Mouse (Mus musculus) spleen, postnatal 10 days (tissue): ENCODE measurements around the gene Aatk.
A peak's percentile ranks its signal among the peaks of the same experiment; 100 is the strongest.

Experiments
- DNase-seq, 2 experiments: peaks; one replicate each; pipeline ENCODE4 v3.0.0; 2021 to 2022; ENCODE audit warnings: low spot score in 2 of 2

Gene Aatk

DNA sequence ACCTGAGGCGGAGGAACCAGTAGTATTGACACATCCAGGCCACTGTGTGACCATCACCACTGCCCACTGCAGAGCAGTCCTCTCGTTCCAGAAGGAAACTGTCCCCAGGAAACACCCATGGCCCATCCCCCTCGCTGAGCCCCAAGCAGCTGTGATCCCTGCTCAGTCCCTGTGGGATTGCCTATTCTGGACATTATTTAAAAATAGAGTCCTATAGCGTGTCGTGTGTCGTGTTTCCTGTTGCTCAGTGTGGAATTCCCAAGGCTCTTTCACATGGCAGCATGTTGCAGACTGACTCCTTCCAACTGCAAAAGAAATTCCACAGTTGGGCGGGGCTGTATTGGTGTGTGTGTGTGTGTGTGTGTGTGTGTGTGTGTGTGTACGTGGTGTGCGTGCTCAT lies 5.3 kb upstream of the Aatk start:
- DNase-seq = no peak

- no peak for DNase-seq
These were observed 4.3 kb upstream of the Aatk start for GRCm38 (mm10) chr11:120051124-120051811.

DNA sequence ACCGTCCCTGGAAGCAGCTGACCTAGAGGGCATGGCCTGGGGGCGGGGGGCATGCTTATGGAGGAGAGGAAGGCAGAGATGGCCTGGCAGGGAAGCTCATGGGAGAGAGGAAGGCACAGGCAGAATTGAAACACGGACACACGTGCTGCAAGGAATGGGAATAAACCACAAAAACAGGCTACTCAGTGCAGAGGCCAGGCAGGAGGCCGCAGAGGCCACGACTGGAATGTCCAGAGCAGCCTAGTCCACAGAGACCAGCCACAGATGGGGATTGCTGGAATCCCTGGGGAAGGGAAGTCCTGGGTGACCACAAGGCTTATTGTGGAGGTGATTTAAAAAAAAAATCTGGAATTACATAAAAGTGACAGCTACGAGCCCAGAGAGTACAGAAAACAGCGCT lies 2.1 kb upstream of the Aatk start:
- no peak for DNase-seq

GRCm38 (mm10) chr11:120048252-120048556 lies 1.2 kb upstream of the Aatk start:
- no peak for DNase-seq

GRCm38 (mm10) chr11:120047531-120048251 lies 724 bp upstream of the Aatk start:
- DNase-seq = no peak

GRCm38 (mm10) chr11:120045839-120046552 lies 971 bp downstream of the Aatk start:
- DNase-seq = no peak

GRCm38 (mm10) chr11:120045341-120045740 lies 1.6 kb downstream of the Aatk start:
- DNase-seq = no peak

DNA sequence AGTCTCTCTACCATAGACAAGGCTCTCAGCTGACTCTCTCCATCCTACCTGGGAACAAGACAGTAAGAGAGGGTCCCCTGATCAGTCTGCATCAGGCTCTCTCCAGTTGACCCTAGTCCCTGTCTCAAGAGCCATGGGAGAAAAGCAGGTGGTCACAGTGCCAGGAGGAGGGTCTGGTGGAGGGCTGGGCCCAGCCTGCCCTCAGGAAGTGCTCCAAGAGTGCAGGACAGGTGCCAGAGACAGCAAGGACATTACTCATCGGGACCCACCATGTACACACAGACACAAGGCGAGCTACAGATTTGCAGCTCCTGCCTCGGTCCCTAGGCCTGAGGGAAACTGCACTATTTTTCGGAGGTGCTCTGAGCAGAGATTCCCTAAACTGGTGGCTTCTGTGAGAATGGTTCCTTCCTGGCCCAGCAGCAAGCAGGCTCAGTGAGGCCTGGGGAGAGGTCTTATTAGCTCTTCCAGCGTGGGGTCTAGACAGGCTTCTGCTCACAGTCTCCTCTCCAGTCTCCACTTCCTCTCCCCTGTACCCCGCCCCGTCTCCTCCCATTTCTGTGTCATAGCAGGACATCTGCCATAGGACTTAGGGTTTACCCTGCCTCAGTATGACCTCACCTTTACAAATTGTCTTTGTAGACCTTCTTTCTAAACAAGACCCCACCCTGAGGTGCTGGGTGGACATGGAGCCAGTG lies 4.7 kb downstream of the Aatk start:
- DNase-seq = no peak

DNA sequence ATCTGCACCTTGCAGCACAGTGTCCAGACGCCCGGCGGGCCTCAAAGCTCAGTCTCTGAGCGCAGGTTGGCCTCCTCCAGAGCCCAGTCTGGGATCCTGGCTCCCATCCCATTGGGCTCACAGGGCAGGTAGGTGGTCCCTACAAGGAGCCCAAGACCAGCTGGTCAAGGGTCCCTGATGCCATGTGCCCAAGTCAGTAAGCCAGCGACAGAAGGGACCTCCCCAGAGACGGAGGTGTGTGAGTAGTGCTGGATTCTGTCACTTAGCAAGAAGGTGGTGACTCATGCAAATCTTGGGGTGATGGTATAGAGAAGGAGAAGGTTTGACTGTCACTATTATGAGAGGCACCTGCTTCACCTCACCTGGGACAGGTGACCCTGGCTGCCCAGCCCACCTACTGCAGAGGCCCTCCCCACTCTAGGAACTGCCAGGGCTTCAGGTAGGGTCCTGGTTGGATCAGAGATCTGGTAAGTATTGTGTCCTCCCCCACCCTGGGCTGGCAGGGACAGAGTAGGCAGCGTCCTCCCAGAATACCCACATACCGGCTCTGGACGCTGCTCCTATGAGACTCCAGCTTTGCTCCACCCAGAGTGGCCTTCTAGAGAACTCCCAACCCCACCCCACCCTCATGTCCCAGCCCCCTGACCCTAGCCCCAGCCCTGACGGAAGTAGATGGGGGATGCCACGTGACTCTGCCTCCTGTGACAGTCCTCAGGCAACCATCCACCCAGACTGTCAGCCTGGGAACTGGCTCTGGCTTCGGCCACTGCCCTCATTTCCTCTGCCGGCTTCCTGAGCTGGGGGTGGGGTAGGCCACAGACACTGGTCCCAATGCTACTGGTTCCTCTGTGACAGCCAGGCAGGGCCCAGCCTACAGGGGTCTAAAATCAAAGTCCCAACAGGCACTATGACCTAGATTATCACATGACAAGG lies 5.5 kb downstream of the Aatk start:
- peak in 1 of 2 experiments; percentile 54 for DNase-seq

DNA sequence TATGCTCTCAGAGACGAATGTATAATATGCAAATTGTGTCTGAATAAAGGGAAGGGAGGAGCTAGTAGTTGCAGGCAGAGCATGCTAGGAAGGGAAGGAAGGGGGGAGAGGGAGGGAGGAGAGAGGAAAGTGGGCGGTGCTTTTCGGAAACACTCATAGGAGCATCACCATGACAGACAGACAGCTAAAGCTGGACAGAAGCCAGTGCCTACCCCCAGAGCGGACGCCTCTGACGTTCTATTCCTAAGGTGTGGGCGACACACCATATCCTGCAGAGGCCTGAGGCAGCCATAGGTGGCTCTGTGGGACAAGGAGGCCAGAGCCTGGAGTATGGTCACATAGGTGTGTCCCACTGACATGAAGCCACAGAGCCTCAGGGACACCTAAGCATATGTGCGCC lies 6.5 kb downstream of the Aatk start:
- DNase-seq = no peak

GRCm38 (mm10) chr11:120039581-120039980 lies 7.4 kb downstream of the Aatk start:
- no peak for DNase-seq

DNA sequence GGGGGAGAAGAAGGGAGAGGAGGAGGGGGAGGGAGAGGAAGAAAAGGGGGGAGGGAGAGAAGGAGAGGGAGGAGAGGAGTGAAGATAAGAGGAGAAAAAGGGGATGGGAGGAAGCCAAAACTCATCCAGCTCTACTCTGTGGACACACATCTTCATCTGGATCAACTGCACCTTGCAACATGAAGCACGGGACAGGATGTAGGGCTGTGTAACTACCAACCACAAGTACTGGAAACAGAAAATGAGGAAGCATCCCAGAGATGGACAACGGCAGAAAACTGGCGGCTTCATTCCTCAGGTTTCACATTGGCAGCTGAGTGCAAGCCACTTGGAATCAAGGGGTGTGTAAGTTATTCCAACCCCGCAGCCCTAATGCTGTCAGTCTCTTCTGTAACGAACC lies 12.2 kb downstream of the Aatk start:
- DNase-seq = no peak

DNA sequence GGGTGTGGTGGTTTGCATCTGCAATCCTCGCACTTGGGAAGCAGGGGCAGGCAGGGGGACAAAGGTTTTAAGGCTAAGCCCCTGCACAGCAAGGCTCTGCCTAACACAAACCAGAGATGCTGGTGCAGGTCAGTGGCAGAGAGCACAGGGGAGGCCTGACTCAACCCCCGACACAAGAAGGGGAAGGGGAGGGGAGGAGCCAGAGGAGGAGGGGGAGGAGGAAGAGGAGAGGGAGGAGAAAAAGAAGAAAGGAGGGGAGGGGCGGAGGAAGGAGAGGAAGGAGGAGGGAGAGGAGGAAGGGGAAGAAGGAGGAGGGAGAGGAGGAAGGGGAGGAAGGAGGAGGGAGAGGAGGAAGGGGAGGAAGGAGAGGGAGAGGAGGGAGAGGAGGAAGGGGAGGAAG lies 12.7 kb downstream of the Aatk start:
- no peak for DNase-seq

- DNase-seq = no peak
These were observed 13.5 kb downstream of the Aatk start for GRCm38 (mm10) chr11:120033473-120033872.

GRCm38 (mm10) chr11:120032052-120032451 lies 14.9 kb downstream of the Aatk start:
- no peak for DNase-seq

GRCm38 (mm10) chr11:120030145-120030901 lies 16.6 kb downstream of the Aatk start:
- DNase-seq = peak in 1 of 2 experiments; percentile 47

- DNase-seq = no peak
These were observed 17.4 kb downstream of the Aatk start for GRCm38 (mm10) chr11:120029431-120030144.

DNA sequence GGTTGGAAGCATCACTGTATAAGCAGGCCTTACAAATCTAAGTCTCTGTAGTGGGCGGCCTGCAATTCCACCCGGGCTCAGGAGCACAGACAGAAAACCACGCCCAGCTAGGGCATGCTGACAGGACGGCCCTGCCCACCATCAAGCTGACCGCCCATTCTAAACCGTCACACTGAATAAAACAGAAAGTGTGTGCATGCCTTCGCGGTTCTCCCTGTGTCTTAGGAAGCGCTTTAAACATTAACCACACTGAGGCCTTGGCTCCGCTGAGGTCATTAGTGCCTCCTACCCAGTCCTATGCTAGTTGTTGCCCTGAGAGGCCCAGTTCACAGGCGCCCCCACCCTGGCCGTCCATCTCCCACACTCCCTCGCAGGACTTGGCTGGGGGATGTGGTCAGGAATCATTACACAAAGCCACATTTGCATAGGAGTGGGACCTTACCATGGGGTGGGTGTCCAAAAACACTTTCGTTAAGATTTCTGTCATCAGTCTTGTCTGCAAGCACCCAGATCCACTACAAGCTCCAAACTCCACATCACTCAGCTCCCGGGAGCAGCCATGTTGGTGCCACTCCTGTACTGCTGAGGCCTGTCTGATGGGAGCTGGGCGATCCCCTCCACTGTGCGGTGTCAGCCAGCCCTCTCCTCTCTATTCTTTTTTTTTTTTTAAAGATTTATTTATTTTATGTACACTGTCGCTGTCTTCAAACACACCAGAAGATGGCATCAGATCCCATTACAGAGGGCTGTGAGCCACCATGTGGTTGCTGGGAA lies 18.5 kb downstream of the Aatk start:
- DNase-seq = no peak

GRCm38 (mm10) chr11:120026941-120027340 lies 20.0 kb downstream of the Aatk start:
- DNase-seq = no peak
